Mouse (Mus musculus) liver, embryonic 14.5 days (tissue): ENCODE data around the gene Mcl1.

Experiments used
- CTCF ChIP-seq: IDR thresholded peaks from 2 replicates; pipeline ENCODE4 v1.5.1; 2016; ENCODE audit warnings: antibody characterized with exemption, low read depth, control low read depth
- EP300 ChIP-seq: IDR thresholded peaks from 2 replicates; pipeline ENCODE4 v1.6.1; 2016; ENCODE audit warnings: antibody characterized with exemption, low read depth

DNA sequence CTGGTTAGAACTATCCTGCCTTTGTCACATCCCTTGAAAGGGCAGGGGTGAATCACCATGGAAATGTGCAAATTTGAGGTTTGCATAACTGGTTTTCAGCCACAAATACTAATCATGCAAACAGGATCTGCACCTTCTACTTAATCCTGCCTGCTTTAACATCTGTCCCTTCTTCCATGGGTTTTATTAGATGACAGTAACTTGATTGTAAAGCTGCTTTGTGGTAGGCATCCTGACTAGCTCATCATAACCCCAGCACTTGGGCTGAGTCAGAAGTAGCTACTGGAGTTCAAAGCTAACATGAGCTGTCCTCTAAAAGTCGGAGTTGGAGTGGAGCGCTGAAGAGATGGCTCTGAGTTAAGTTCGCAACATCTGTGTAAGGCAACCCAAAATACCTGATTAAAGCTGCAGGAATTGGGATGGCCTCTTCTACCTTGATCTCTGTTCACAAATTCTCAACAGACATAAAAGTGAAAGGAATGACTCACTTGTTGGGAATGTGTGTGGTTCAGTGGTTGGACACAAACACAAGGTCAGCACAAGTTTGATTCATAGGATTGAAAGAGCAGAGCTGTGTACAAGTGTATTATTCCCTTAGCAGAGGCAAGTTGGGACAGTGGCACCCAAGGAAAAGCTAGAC lies 5.5 kb downstream of the Mcl1 start:
- no peak for TF ChIP-seq EP300
- no peak for TF ChIP-seq CTCF
